Mouse (Mus musculus): Measurements from ENCODE around the gene Hist1h2br. TPM values are rescaled to one million over a fixed set of nuclear protein-coding genes. Genes with fewer than 3 reads are reported as not detected.

Gene Hist1h2br
- total RNA-seq, 1 experiment from 2014 or later = 348 TPM

Other genes with a start within 250 kb of the Hist1h2br start
- gene Olfr1362, start 219.7 kb upstream of the Hist1h2br start, total RNA-seq (2017) = not detected in 2 replicates
- gene Olfr11, start 191.2 kb upstream of the Hist1h2br start, total RNA-seq (2017) = not detected in 2 replicates
- not detected in 2 replicates for gene Olfr1361, start 170.4 kb upstream of the Hist1h2br start, total RNA-seq (2017)
- gene Olfr1360, start 156.3 kb upstream of the Hist1h2br start, total RNA-seq (2017) = not detected in 2 replicates
- not detected in 2 replicates for gene Olfr1359, start 135.6 kb upstream of the Hist1h2br start, total RNA-seq (2017)
- gene Hist1h2bl, start 117.6 kb upstream of the Hist1h2br start, total RNA-seq (2017) = 207 and 226 TPM in 2 replicates
- 605 and 1,529 TPM in 2 replicates for gene Hist1h2ai, start 117.3 kb upstream of the Hist1h2br start, total RNA-seq (2017)
- gene Hist1h3h, start 116.1 kb upstream of the Hist1h2br start, total RNA-seq (2017) = 66.5 and 218 TPM in 2 replicates
- gene Hist1h2bm, start 111.7 kb upstream of the Hist1h2br start, total RNA-seq (2017) = 228 and 356 TPM in 2 replicates
- 134 and 252 TPM in 2 replicates for gene Hist1h4j, start 98.7 kb upstream of the Hist1h2br start, total RNA-seq (2017)
- 1,343 and 1,971 TPM in 2 replicates for gene Hist1h4k, start 83.2 kb upstream of the Hist1h2br start, total RNA-seq (2017)
- 437 and 599 TPM in 2 replicates for gene Hist1h2ak, start 79.9 kb upstream of the Hist1h2br start, total RNA-seq (2017)
- 843 and 1,062 TPM in 2 replicates for gene Hist1h2bn, start 79.6 kb upstream of the Hist1h2br start, total RNA-seq (2017)
- gene Hist1h1b, start 53.1 kb upstream of the Hist1h2br start, total RNA-seq (2017) = 487 and 689 TPM in 2 replicates
- 102 and 199 TPM in 2 replicates for gene Hist1h3i, start 50.4 kb upstream of the Hist1h2br start, total RNA-seq (2017)
- 238 and 317 TPM in 2 replicates for gene Hist1h2an, start 46.5 kb upstream of the Hist1h2br start, total RNA-seq (2017)
- 17.5 and 24.0 TPM in 2 replicates for gene Hist1h2bp, start 46.3 kb upstream of the Hist1h2br start, total RNA-seq (2017)
- gene Hist1h2bq, start 23.5 kb upstream of the Hist1h2br start, total RNA-seq (2017) = 25.5 and 234 TPM in 2 replicates
- not detected in 2 replicates for gene Hist1h2ao, start 23.3 kb upstream of the Hist1h2br start, total RNA-seq (2017)
- 1,005 and 2,128 TPM in 2 replicates for gene Hist1h4m, start 22.0 kb upstream of the Hist1h2br start, total RNA-seq (2017)
- 608 and 1,167 TPM in 2 replicates for gene Hist1h4n, start 1.5 kb upstream of the Hist1h2br start, total RNA-seq (2017)
- 2,322 and 2,497 TPM in 2 replicates for gene Hist1h2ap, start 236 bp upstream of the Hist1h2br start, total RNA-seq (2017)
- gene Zfp184, start 111.4 kb downstream of the Hist1h2br start, total RNA-seq (2017) = 18.3 and 26.9 TPM in 2 replicates
- gene Pom121l2, start 147.5 kb downstream of the Hist1h2br start, total RNA-seq (2017) = not detected in 2 replicates
- 0.84 and 1.1 TPM in 2 replicates for gene Prss16, start 176.0 kb downstream of the Hist1h2br start, total RNA-seq (2017)
- gene Hist1h2ah, start 201.8 kb downstream of the Hist1h2br start, total RNA-seq (2017) = 573 and 874 TPM in 2 replicates
- gene Hist1h2bk, start 202.1 kb downstream of the Hist1h2br start, total RNA-seq (2017) = 735 and 845 TPM in 2 replicates
- gene Hist1h4i, start 207.6 kb downstream of the Hist1h2br start, total RNA-seq (2017) = 41.9 and 76.5 TPM in 2 replicates
- 548 and 583 TPM in 2 replicates for gene Hist1h2ag, start 209.2 kb downstream of the Hist1h2br start, total RNA-seq (2017)
- gene Hist1h2bj, start 209.5 kb downstream of the Hist1h2br start, total RNA-seq (2017) = 212 and 356 TPM in 2 replicates

All from hematopoietic stem cell, adult 5-6 weeks (primary cell).